Mouse (Mus musculus): ENCODE measurements around the gene Spata22. TPM values are rescaled to one million over a fixed set of nuclear protein-coding genes. Genes with fewer than 3 reads are reported as not detected.

Gene Spata22
- 3.1 TPM for polyA plus RNA-seq (2014; fragmentation: Illumina TruSeq; extraction: RNeasy Lipid Tissue Mini Kit (QIAGEN cat#74804); ENCODE audit: low read depth, low replicate concordance)

GRCm38 (mm10) chr11:73329442-73329841, at the start of gene Spata22, which contains the start of the genes Aspa and Gm49340:
Spata22 (plus strand) TSS chr11:73329741.
Aspa (minus strand) TSS chr11:73329596.
Gm49340 (plus strand) TSS chr11:73329741.

DNA sequence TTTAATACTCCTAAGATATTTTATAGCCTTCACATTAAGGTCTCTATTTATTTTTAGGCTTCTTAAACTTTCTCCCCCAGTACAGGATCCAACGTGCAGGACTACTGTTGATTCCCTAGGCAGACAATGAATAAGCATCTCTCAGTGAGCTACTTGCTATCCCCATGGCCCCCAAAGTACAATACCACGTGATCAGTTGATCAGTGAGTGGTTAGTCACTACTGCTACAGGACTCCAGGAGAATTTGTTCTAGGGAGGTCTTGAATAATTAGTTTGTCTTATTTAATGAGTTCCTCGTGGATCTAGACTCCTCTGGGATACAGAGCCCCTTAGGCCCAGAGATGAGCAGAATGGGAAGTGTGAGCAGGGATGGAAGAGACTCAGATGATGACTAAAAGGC, 20.9 kb downstream of the Spata22 start, which contains the start of gene Olfr20:
TSS of gene Olfr20 (plus strand) at position 301 of the 400 bp plus-strand sequence.

GRCm38 (mm10) chr11:73370946-73371345, 41.4 kb downstream of the Spata22 start, which contains the start of gene Olfr376:
Olfr376 (plus strand) TSS chr11:73371246.

Other genes with a start within 250 kb of the Spata22 start
- gene Itgae, start 239.2 kb upstream of the Spata22 start, polyA plus RNA-seq (2014; fragmentation: Illumina TruSeq; extraction: RNeasy Lipid Tissue Mini Kit (QIAGEN cat#74804); ENCODE audit: low read depth, low replicate concordance): 0.17 TPM
- gene Haspin, start 191.4 kb upstream of the Spata22 start, polyA plus RNA-seq (2014; fragmentation: Illumina TruSeq; extraction: RNeasy Lipid Tissue Mini Kit (QIAGEN cat#74804); ENCODE audit: low read depth, low replicate concordance): 0.58 TPM
- gene P2rx5, start 169.3 kb upstream of the Spata22 start, polyA plus RNA-seq (2014; fragmentation: Illumina TruSeq; extraction: RNeasy Lipid Tissue Mini Kit (QIAGEN cat#74804); ENCODE audit: low read depth, low replicate concordance): 1.3 TPM
- gene Emc6, start 152.7 kb upstream of the Spata22 start, polyA plus RNA-seq (2014; fragmentation: Illumina TruSeq; extraction: RNeasy Lipid Tissue Mini Kit (QIAGEN cat#74804); ENCODE audit: low read depth, low replicate concordance): 53.9 TPM
- 35.5 TPM for gene Tax1bp3, start 152.7 kb upstream of the Spata22 start, polyA plus RNA-seq (2014; fragmentation: Illumina TruSeq; extraction: RNeasy Lipid Tissue Mini Kit (QIAGEN cat#74804); ENCODE audit: low read depth, low replicate concordance)
- 9.3 TPM for gene Ctns, start 130.7 kb upstream of the Spata22 start, polyA plus RNA-seq (2014; fragmentation: Illumina TruSeq; extraction: RNeasy Lipid Tissue Mini Kit (QIAGEN cat#74804); ENCODE audit: low read depth, low replicate concordance)
- 4.0 TPM for gene Shpk, start 130.3 kb upstream of the Spata22 start, polyA plus RNA-seq (2014; fragmentation: Illumina TruSeq; extraction: RNeasy Lipid Tissue Mini Kit (QIAGEN cat#74804); ENCODE audit: low read depth, low replicate concordance)
- gene Trpv1, start 95.4 kb upstream of the Spata22 start, polyA plus RNA-seq (2014; fragmentation: Illumina TruSeq; extraction: RNeasy Lipid Tissue Mini Kit (QIAGEN cat#74804); ENCODE audit: low read depth, low replicate concordance): 0.35 TPM
- 0.29 TPM for gene Trpv3, start 62.4 kb upstream of the Spata22 start, polyA plus RNA-seq (2014; fragmentation: Illumina TruSeq; extraction: RNeasy Lipid Tissue Mini Kit (QIAGEN cat#74804); ENCODE audit: low read depth, low replicate concordance)
- gene Aspa, start 145 bp upstream of the Spata22 start, polyA plus RNA-seq (2014; fragmentation: Illumina TruSeq; extraction: RNeasy Lipid Tissue Mini Kit (QIAGEN cat#74804); ENCODE audit: low read depth, low replicate concordance): 33.6 TPM
- gene Gm49340, start within 50 bp of the Spata22 start, polyA plus RNA-seq (2014; fragmentation: Illumina TruSeq; extraction: RNeasy Lipid Tissue Mini Kit (QIAGEN cat#74804); ENCODE audit: low read depth, low replicate concordance): not detected
- not detected for gene Olfr20, start 21.0 kb downstream of the Spata22 start, polyA plus RNA-seq (2014; fragmentation: Illumina TruSeq; extraction: RNeasy Lipid Tissue Mini Kit (QIAGEN cat#74804); ENCODE audit: low read depth, low replicate concordance)
- not detected for gene Olfr376, start 41.5 kb downstream of the Spata22 start, polyA plus RNA-seq (2014; fragmentation: Illumina TruSeq; extraction: RNeasy Lipid Tissue Mini Kit (QIAGEN cat#74804); ENCODE audit: low read depth, low replicate concordance)
- gene Olfr1, start 69.9 kb downstream of the Spata22 start, polyA plus RNA-seq (2014; fragmentation: Illumina TruSeq; extraction: RNeasy Lipid Tissue Mini Kit (QIAGEN cat#74804); ENCODE audit: low read depth, low replicate concordance): not detected
- not detected for gene Olfr378, start 98.7 kb downstream of the Spata22 start, polyA plus RNA-seq (2014; fragmentation: Illumina TruSeq; extraction: RNeasy Lipid Tissue Mini Kit (QIAGEN cat#74804); ENCODE audit: low read depth, low replicate concordance)
- not detected for gene Olfr380, start 127.8 kb downstream of the Spata22 start, polyA plus RNA-seq (2014; fragmentation: Illumina TruSeq; extraction: RNeasy Lipid Tissue Mini Kit (QIAGEN cat#74804); ENCODE audit: low read depth, low replicate concordance)
- not detected for gene Olfr381, start 161.9 kb downstream of the Spata22 start, polyA plus RNA-seq (2014; fragmentation: Illumina TruSeq; extraction: RNeasy Lipid Tissue Mini Kit (QIAGEN cat#74804); ENCODE audit: low read depth, low replicate concordance)
- not detected for gene Olfr382, start 187.5 kb downstream of the Spata22 start, polyA plus RNA-seq (2014; fragmentation: Illumina TruSeq; extraction: RNeasy Lipid Tissue Mini Kit (QIAGEN cat#74804); ENCODE audit: low read depth, low replicate concordance)